Mouse (Mus musculus): ENCODE measurements around the gene Krt34.

GRCm38 (mm10) chr11:100019466-100019865 is 21.9 kb downstream of the Krt34 start:
- TF ChIP-seq CTCF (IDR thresholded peaks at IDR 0.05; ENCODE audit: borderline replicate concordance, insufficient read depth, low read length), result no peak
- no peak for TF ChIP-seq POLR2A (IDR thresholded peaks at IDR 0.05; ENCODE audit: low read depth, low read length)
